Mouse (Mus musculus): ENCODE measurements around the gene Zbtb39. TPM values are rescaled to one million over a fixed set of nuclear protein-coding genes. Genes with fewer than 3 reads are reported as not detected.

Zbtb39 gene
- total RNA-seq, 1 experiment, result 8.3 TPM

DNA sequence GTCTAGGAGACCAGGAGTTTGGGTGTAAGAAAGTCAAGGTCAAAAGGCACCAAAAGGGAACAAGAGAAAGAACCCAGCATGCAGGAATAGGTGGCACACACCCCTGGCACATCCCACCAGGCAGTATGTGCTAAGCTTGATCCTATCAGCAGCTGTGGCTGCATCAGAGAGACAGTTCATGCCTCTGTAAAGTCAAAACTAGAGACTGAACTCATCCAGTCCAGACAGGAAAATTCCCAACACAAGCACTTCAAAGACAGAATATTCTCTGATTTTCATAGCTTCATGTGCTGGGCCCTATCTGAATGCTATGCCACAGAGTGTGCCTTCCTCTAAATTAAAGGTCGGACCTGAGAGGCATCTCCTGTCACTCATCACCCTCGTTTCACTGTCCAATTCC lies 1.8 kb upstream of the Zbtb39 start:
- DNase-seq (ENCODE audit: low read depth, low spot score), result no peak
- Histone ChIP-seq H3K4me1 (ENCODE audit: control insufficient read depth in 2 of 2, insufficient read depth in 2 of 2, low read length in 2 of 2, poor library complexity in 1 of 2) (peaks cover 2 to 13% of the 10 kb centered on the region in 2 experiments; a peak in 2 of 4 replicates), H3K4me3 (ENCODE audit: insufficient read depth in 1 of 2, low read depth in 1 of 2, low read length in 2 of 2, poor library complexity in 1 of 2, severe bottlenecking in 1 of 2) (no peak overlapping the region), H3K36me3 (ENCODE audit: control insufficient read depth, insufficient read depth, low read length, poor library complexity, severe bottlenecking) (peaks cover 9% of the 10 kb centered on the region), H3K9me3 (ENCODE audit: control insufficient read depth, insufficient read depth, low read depth, low read length) (no peaks in the 10 kb centered on the region), H3K9ac (ENCODE audit: insufficient read depth, low read depth, low read length, poor library complexity, severe bottlenecking) (no peak overlapping the region), H3K27ac (ENCODE audit: insufficient read depth, low read depth, low read length, poor library complexity, severe bottlenecking) (no peak overlapping the region)
- in situ Hi-C loops (cut with MboI; ENCODE audit: low sequenced_read_pairs in 2 of 2, unreplicated experiment in 2 of 2), result no loop called here
- TF ChIP-seq CHD2 (IDR thresholded peaks at IDR 0.05; ENCODE audit: low read depth, low read length) (no peak), MAFK (IDR thresholded peaks at IDR 0.05; ENCODE audit: insufficient read depth, low read depth, low read length) (no peak), ZC3H11A (IDR thresholded peaks at IDR 0.05; ENCODE audit: borderline replicate concordance, low read depth, low read length) (no peak), ZNF384 (IDR thresholded peaks at IDR 0.05; ENCODE audit: low read depth, low read length) (no peak)

DNA sequence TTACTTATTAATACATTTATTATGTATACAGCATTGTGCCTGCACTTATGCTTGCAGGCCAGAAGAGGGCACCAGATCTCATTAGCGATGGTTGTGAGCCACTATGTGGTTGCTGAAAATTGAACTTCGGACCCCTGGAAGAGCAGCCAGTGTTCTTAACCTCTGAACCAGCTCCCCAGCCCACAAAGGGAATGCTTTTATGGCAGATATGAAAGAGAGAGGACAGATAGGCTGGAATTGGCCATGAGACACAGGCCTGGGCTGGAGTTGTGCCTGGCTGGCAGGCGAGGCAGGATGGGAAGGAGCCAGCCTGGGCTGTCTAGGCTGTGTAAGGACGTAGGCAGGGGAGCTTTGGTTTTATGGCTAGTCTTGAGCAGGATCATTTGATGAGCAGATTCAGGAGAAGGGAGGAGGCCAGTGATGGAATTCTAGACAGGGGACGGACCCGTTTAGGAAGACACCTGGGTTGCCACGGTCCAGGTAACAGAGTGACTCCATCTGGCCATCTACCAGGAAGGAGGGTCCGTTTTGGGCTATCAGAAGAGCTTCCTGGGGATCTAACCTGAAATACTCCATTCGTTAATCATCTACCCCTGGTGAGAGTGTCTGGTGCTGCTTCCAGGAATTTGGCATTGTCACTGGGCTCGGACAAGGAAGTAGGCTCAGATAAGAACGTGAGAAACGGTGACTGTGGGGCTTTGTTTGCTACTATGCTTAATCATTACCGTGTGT lies 1.0 kb upstream of the Zbtb39 start:
- H3K27ac ChIP-seq (ENCODE audit: insufficient read depth, low read depth, low read length, poor library complexity, severe bottlenecking), result no peak overlapping the region
- no peaks in the 10 kb centered on the region for H3K9me3 ChIP-seq (ENCODE audit: control insufficient read depth, insufficient read depth, low read depth, low read length)
- peaks cover 2 to 13% of the 10 kb centered on the region in 2 experiments; a peak in 2 of 4 replicates for H3K4me1 ChIP-seq (ENCODE audit: control insufficient read depth in 2 of 2, insufficient read depth in 2 of 2, low read length in 2 of 2, poor library complexity in 1 of 2)
- TF ChIP-seq ZNF384 (IDR thresholded peaks at IDR 0.05; ENCODE audit: low read depth, low read length), result no peak
- TF ChIP-seq HCFC1 (IDR thresholded peaks at IDR 0.05; ENCODE audit: borderline replicate concordance, insufficient read depth, low read length), result no peak
- no peak for TF ChIP-seq MAFK (IDR thresholded peaks at IDR 0.05; ENCODE audit: insufficient read depth, low read depth, low read length)
- no peak for TF ChIP-seq CHD2 (IDR thresholded peaks at IDR 0.05; ENCODE audit: low read depth, low read length)
- peak; percentile 59; the same call in 1 of the 2 replicates for TF ChIP-seq ZC3H11A (IDR thresholded peaks at IDR 0.05; ENCODE audit: borderline replicate concordance, low read depth, low read length)
- H3K4me3 ChIP-seq (ENCODE audit: insufficient read depth in 1 of 2, low read depth in 1 of 2, low read length in 2 of 2, poor library complexity in 1 of 2, severe bottlenecking in 1 of 2), result peak overlapping the region in 1 of 2 experiments; percentile 71; a peak in 1 of 4 replicates
- peaks cover 16% of the 10 kb centered on the region for H3K36me3 ChIP-seq (ENCODE audit: control insufficient read depth, insufficient read depth, low read length, poor library complexity, severe bottlenecking)
- no peak overlapping the region for H3K9ac ChIP-seq (ENCODE audit: insufficient read depth, low read depth, low read length, poor library complexity, severe bottlenecking)
- no peak for DNase-seq (ENCODE audit: low read depth, low spot score)
- in situ Hi-C loops (cut with MboI; ENCODE audit: low sequenced_read_pairs in 2 of 2, unreplicated experiment in 2 of 2), result no loop called here

DNA sequence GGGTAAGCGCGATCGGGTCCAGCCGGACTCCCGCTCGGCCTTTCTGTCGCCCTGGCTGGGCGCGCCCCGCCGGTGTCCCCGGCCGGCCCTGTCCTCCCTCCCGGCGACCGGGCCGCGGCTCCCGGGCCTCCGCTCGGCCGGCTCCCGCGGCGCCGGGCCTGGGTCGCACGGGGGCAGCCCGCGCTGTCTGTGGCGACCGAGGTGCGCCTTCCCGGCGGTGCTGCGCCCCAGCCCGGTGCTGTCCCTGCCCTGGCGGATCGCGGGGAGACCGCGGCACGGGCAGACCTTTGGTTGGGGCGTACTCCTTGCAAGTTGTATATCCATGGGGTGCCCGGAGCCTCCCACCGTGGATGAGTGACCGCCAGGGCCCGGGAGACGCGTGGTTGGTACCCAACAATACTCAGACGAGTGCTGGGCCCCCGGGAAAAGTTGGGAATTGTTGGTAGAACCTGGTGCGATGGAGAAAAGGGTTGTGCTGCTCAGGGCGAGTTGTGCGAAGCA lies 373 bp downstream of the Zbtb39 start:
- DNase-seq (ENCODE audit: low read depth, low spot score), result no peak
- Histone ChIP-seq H3K9me3 (ENCODE audit: control insufficient read depth, insufficient read depth, low read depth, low read length) (no peaks in the 10 kb centered on the region), H3K36me3 (ENCODE audit: control insufficient read depth, insufficient read depth, low read length, poor library complexity, severe bottlenecking) (peaks cover 28% of the 10 kb centered on the region), H3K27ac (ENCODE audit: insufficient read depth, low read depth, low read length, poor library complexity, severe bottlenecking) (no peak overlapping the region), H3K4me3 (ENCODE audit: insufficient read depth in 1 of 2, low read depth in 1 of 2, low read length in 2 of 2, poor library complexity in 1 of 2, severe bottlenecking in 1 of 2) (peak overlapping the region; percentile 93 to 94), H3K9ac (ENCODE audit: insufficient read depth, low read depth, low read length, poor library complexity, severe bottlenecking) (peak overlapping the region; percentile 86), H3K4me1 (ENCODE audit: control insufficient read depth in 2 of 2, insufficient read depth in 2 of 2, low read length in 2 of 2, poor library complexity in 1 of 2) (peaks cover 0 to 10% of the 10 kb centered on the region in 2 experiments; a peak in 3 of 4 replicates)
- TF ChIP-seq ZNF384 (IDR thresholded peaks at IDR 0.05; ENCODE audit: low read depth, low read length) (no peak), MAFK (IDR thresholded peaks at IDR 0.05; ENCODE audit: insufficient read depth, low read depth, low read length) (no peak), HCFC1 (IDR thresholded peaks at IDR 0.05; ENCODE audit: borderline replicate concordance, insufficient read depth, low read length) (no peak), CHD2 (IDR thresholded peaks at IDR 0.05; ENCODE audit: low read depth, low read length) (no peak), ZC3H11A (IDR thresholded peaks at IDR 0.05; ENCODE audit: borderline replicate concordance, low read depth, low read length) (no peak)
- in situ Hi-C loops (cut with MboI; ENCODE audit: low sequenced_read_pairs in 2 of 2, unreplicated experiment in 2 of 2), result loop anchor here in 1 of 2 experiments (5.0 to 10.0 kb wide), 2 partner anchors 205 to 268 kb away; partner anchors contain the start of gene Hsd17b6

DNA sequence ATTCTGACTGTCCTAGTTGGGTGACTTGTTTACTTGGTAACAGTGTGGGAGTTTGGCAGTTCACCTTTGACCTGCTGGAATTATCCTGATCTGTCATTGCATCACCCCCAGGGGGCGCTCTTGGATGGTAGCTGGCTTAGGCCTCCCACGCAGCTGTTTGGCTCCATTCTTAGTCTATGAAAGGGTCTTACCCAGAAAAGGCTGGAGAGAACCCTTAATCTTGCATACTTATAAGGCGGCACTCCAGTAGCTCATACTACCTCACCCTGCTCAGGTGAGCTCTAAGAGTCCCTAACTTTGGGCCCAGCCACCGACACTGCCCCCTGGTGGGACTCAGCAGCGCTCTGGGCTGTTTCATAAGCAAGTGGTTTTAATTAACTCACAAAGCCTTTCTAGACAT lies 5.3 kb downstream of the Zbtb39 start:
- in situ Hi-C loops (cut with MboI; ENCODE audit: low sequenced_read_pairs in 2 of 2, unreplicated experiment in 2 of 2), result loop anchor here in 1 of 2 experiments (5.0 to 10.0 kb wide), 2 partner anchors 200 to 263 kb away; partner anchors contain the start of gene Hsd17b6
- no peak overlapping the region for H3K9ac ChIP-seq (ENCODE audit: insufficient read depth, low read depth, low read length, poor library complexity, severe bottlenecking)
- H3K4me1 ChIP-seq (ENCODE audit: control insufficient read depth in 2 of 2, insufficient read depth in 2 of 2, low read length in 2 of 2, poor library complexity in 1 of 2), result peaks cover 4 to 27% of the 10 kb centered on the region in 2 experiments
- no peak overlapping the region for H3K27ac ChIP-seq (ENCODE audit: insufficient read depth, low read depth, low read length, poor library complexity, severe bottlenecking)
- DNase-seq (ENCODE audit: low read depth, low spot score), result peak; percentile 59
- no peak overlapping the region for H3K4me3 ChIP-seq (ENCODE audit: insufficient read depth in 1 of 2, low read depth in 1 of 2, low read length in 2 of 2, poor library complexity in 1 of 2, severe bottlenecking in 1 of 2)
- H3K36me3 ChIP-seq (ENCODE audit: control insufficient read depth, insufficient read depth, low read length, poor library complexity, severe bottlenecking), result peaks cover 31% of the 10 kb centered on the region
- TF ChIP-seq CHD2 (IDR thresholded peaks at IDR 0.05; ENCODE audit: low read depth, low read length) (no peak), HCFC1 (IDR thresholded peaks at IDR 0.05; ENCODE audit: borderline replicate concordance, insufficient read depth, low read length) (no peak), ZNF384 (IDR thresholded peaks at IDR 0.05; ENCODE audit: low read depth, low read length) (no peak), MAFK (IDR thresholded peaks at IDR 0.05; ENCODE audit: insufficient read depth, low read depth, low read length) (no peak), ZC3H11A (IDR thresholded peaks at IDR 0.05; ENCODE audit: borderline replicate concordance, low read depth, low read length) (no peak)
- no peaks in the 10 kb centered on the region for H3K9me3 ChIP-seq (ENCODE audit: control insufficient read depth, insufficient read depth, low read depth, low read length)

Data from ES-E14 (cell line).